Mouse (Mus musculus) neural tube, embryonic 14.5 days (tissue): ENCODE results near the gene Ehd4. TPM values are rescaled to one million over a fixed set of nuclear protein-coding genes. Genes with fewer than 3 reads are reported as not detected.

Experiments
- polyA plus RNA-seq: library from polyadenylated mRNA; unstranded; fragments of >200 nt; fragmentation: Nextera tagmentation; extraction: Ambion mirVana; gene quantifications from 2 replicates; pipeline ENCODE4 v1.2.1, GENCODE M21; 2014

Ehd4 gene
- polyA plus RNA-seq, 1 experiment from 2014 or later = 8.2 TPM

Other genes starting within 250 kb of the Ehd4 start
- 6.6 and 7.9 TPM in 2 replicates for gene Mapkbp1, start 181.9 kb downstream of the Ehd4 start, polyA plus RNA-seq
- 22.8 and 25.3 TPM in 2 replicates for gene Jmjd7, start 127.1 kb downstream of the Ehd4 start, polyA plus RNA-seq
- 7.3 and 7.5 TPM in 2 replicates for gene Gm28042, start 127.1 kb downstream of the Ehd4 start, polyA plus RNA-seq
- gene Pla2g4b, start 121.2 kb downstream of the Ehd4 start, polyA plus RNA-seq = 3.2 and 4.3 TPM in 2 replicates
- gene Pla2g4e, start 90.7 kb upstream of the Ehd4 start, polyA plus RNA-seq = 4.9 and 7.2 TPM in 2 replicates
- not detected in 2 replicates for gene Pla2g4d, start 134.6 kb upstream of the Ehd4 start, polyA plus RNA-seq
- gene Pla2g4f, start 159.6 kb upstream of the Ehd4 start, polyA plus RNA-seq = not detected in 2 replicates
- gene Vps39, start 198.5 kb upstream of the Ehd4 start, polyA plus RNA-seq = 46.2 and 55.4 TPM in 2 replicates
- gene Ganc, start 249.3 kb upstream of the Ehd4 start, polyA plus RNA-seq = 9.1 and 10.7 TPM in 2 replicates
- 8.1 and 14.3 TPM in 2 replicates for gene Tmem87a, start 249.5 kb upstream of the Ehd4 start, polyA plus RNA-seq